Mouse (Mus musculus) limb, embryonic 12.5 days (tissue): ENCODE results near the gene Pi16. TPM values are rescaled to one million over a fixed set of nuclear protein-coding genes. Genes with fewer than 3 reads are reported as not detected.

Experiments used
- ATAC-seq: fragments of 200-750 bp; cut with Nextera tagmentation; 2 replicates; pipeline ENCODE4 v1.8.0; 2017; ENCODE audit warnings: low read depth, moderate TSS enrichment; ENCODE audit not compliant: insufficient number of reproducible peaks, insufficient read depth, low FRiP score, low TSS enrichment
- H3K27ac ChIP-seq: fragments of 300-500 bp; sonication (generic); 2 replicates; pipeline ENCODE4 v1.5.1; 2016; ENCODE audit warnings: mild to moderate bottlenecking, moderate library complexity
- H3K27me3 ChIP-seq: fragments of 300-500 bp; sonication (generic); 2 replicates; pipeline ENCODE4 v1.6.1; 2016; ENCODE audit warnings: mild to moderate bottlenecking, moderate library complexity
- H3K36me3 ChIP-seq: fragments of 300-500 bp; sonication (generic); 2 replicates; pipeline ENCODE4 v1.6.1; 2016; ENCODE audit warnings: mild to moderate bottlenecking, moderate library complexity
- H3K4me1 ChIP-seq: fragments of 300-500 bp; sonication (generic); replicated peaks from 2 replicates; pipeline ENCODE4 v1.6.1; 2016
- H3K4me2 ChIP-seq: fragments of 300-500 bp; sonication (generic); 2 replicates; pipeline ENCODE4 v1.6.1; 2016; ENCODE audit warnings: mild to moderate bottlenecking, moderate library complexity
- H3K4me3 ChIP-seq: fragments of 300-500 bp; sonication (generic); replicated peaks from 2 replicates; pipeline ENCODE4 v1.5.1; 2016; ENCODE audit warnings: mild to moderate bottlenecking
- H3K9ac ChIP-seq: fragments of 300-500 bp; sonication (generic); replicated peaks from 2 replicates; pipeline ENCODE4 v1.6.1; 2016; ENCODE audit warnings: mild to moderate bottlenecking, moderate library complexity
- H3K9me3 ChIP-seq: fragments of 300-500 bp; sonication (generic); 2 replicates; pipeline ENCODE4 v1.6.1; 2016; ENCODE audit warnings: mild to moderate bottlenecking, moderate library complexity
- WGBS: fragments of 180-500 bp; shearing (Covaris S2); methylation state at CpG from one replicate; pipeline ENCODE4 v1.1.7; 2016; 5-methylcytosine and 5-hydroxymethylcytosine counted together
- polyA plus RNA-seq: library from polyadenylated mRNA; unstranded; fragments of >200 nt; fragmentation: Nextera tagmentation; extraction: Ambion mirVana; gene quantifications from 2 replicates; pipeline ENCODE4 v1.2.1, GENCODE M21; 2016

The Pi16 gene
- polyA plus RNA-seq, 1 experiment from 2014 or later = 0.51 TPM

- H3K4me3 ChIP-seq = no peak overlapping the region
- peaks cover 13% of the 10 kb centered on the region for H3K27me3 ChIP-seq
- peaks cover 1% of the 10 kb centered on the region for H3K4me1 ChIP-seq
- H3K9ac ChIP-seq = peak overlapping the region; percentile 37; the same call in 1 of the 2 replicates
- 73% methylated on average over 4 of the region's 4 CpGs for WGBS
- H3K9me3 ChIP-seq = no peaks in the 10 kb centered on the region
- ATAC-seq = no peak
- peaks cover 73% of the 10 kb centered on the region for H3K36me3 ChIP-seq
- no peak overlapping the region for H3K27ac ChIP-seq
- no peak overlapping the region for H3K4me2 ChIP-seq
Measured at GRCm38 (mm10) chr17:29332186-29332685, 14.8 kb downstream of the Pi16 start.

DNA sequence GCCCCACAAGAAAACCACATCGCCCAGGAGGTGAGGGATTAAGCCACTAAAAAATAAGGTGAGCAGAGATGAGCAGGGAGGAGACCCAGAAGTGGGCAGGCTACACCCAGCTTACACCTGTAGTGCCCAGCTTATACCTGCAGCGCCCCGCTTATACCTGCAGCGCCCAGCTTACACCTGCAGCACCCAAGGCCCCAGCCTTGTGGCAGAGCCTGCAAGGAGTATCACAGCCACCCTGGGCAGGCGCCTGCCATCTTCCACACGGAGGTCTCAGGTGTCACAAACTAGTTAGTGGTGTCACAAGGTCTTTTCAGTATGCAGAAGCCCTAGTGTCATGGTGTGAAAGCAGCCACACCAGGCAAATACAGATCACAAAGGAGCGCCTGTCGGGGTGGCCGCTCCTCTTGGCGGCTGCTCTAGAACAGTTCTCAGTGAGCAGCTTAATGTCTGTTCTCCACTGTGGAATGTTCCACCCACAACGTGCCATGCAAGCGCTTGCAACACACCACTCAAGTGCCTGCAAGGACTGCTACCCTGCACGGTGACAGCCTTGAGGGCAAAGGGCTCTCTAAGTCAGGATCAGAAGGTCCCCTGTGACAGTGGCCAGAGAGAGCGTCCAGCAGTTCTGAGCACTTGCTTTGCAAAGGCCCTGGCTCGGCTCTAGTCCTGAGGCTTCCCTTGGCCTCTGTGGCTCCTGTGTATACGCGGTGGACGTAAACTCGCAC lies 18.9 kb downstream of the Pi16 start:
- ATAC-seq = no peak
- peaks cover 12% of the 10 kb centered on the region for H3K4me1 ChIP-seq
- no peak overlapping the region for H3K9ac ChIP-seq
- H3K27ac ChIP-seq = no peak overlapping the region
- H3K9me3 ChIP-seq = no peaks in the 10 kb centered on the region
- H3K4me2 ChIP-seq = no peak overlapping the region
- 93% methylated on average over 19 of the region's 19 CpGs for WGBS
- peaks cover 93% of the 10 kb centered on the region for H3K36me3 ChIP-seq
- H3K27me3 ChIP-seq = no peaks in the 10 kb centered on the region
- no peak overlapping the region for H3K4me3 ChIP-seq

DNA sequence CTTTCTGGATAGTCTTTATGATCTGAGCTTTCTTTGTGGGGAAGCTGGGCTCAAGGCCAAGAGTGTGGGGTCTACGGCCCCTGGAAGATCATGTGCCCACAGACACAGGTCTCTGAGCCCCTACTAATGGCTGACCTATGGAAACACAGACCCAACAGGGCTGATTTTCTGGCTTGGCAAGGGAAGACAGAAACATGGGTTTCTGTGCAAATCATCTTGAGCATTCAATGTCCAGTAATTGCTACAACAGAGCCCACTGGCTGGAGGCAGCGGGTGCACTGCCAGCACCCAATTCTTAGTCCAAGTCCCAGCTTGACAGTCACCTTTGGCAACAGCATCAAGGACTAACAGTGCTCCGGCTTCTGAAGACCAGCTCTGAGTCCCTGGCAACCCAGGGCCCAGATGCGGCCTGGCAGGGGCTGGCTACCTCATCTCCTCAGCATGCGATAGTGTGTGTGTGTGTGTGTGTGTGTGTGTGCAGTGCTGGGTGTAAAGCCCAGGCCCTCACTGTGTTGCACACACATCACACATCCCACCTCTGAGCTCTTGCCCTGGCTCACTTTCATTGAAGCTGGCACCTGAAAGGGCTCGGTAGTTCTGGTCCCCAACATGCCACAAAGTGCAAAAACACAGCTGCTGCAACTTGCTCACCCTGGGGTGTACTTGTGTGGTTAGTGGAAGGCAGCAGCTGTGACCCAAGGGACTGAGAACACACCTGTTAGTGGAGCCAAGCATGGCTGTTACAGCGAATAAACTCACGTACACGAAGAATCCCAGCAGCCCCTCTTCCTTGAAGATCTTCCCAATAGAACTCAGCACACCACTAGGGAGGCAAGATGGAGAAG lies 20.7 kb downstream of the Pi16 start:
- ATAC-seq = no peak
- peaks cover 30% of the 10 kb centered on the region for H3K4me1 ChIP-seq
- no peaks in the 10 kb centered on the region for H3K9me3 ChIP-seq
- no peak overlapping the region for H3K4me3 ChIP-seq
- WGBS = 91% methylated on average over 9 of the region's 9 CpGs
- H3K9ac ChIP-seq = no peak overlapping the region
- no peaks in the 10 kb centered on the region for H3K27me3 ChIP-seq
- no peak overlapping the region for H3K4me2 ChIP-seq
- no peak overlapping the region for H3K27ac ChIP-seq
- H3K36me3 ChIP-seq = peaks cover 89% of the 10 kb centered on the region

DNA sequence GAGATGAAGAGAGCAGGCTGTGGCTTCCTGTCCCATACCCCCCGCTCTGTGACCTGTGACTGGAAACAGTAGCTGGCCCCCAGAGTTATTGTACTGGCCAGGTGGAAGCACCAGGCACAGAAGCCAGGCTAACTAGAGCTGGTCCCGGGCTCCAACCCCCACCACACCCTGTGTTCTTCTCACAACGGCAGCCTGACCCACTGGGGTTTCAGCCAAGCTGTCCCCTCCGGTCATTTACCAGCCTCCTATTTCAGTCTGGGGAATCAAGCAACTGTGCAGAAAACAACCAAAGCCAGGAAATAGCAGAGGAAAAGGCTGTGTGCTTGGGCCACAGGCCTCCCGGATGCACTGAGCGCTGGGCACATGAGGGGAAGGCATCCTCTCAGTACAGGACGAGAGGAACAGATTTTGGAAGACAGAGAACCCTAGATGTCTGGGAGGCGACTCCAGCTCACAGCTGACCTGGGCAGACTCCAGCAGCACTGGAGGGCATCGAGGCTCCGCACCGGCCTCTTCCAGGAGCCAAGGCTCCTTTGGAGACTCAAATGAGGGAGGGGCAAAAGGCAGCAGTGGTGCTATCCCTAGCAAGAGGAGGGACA lies 21.8 kb downstream of the Pi16 start:
- Histone ChIP-seq H3K4me1 (peaks cover 31% of the 10 kb centered on the region), H3K9ac (no peak overlapping the region), H3K9me3 (no peaks in the 10 kb centered on the region), H3K27ac (peak overlapping the region; percentile 12; the same call in 1 of the 2 replicates), H3K27me3 (no peaks in the 10 kb centered on the region), H3K4me2 (no peak overlapping the region), H3K36me3 (peaks cover 89% of the 10 kb centered on the region), H3K4me3 (no peak overlapping the region)
- 88% methylated on average over 11 of the region's 11 CpGs for WGBS
- ATAC-seq = no peak

DNA sequence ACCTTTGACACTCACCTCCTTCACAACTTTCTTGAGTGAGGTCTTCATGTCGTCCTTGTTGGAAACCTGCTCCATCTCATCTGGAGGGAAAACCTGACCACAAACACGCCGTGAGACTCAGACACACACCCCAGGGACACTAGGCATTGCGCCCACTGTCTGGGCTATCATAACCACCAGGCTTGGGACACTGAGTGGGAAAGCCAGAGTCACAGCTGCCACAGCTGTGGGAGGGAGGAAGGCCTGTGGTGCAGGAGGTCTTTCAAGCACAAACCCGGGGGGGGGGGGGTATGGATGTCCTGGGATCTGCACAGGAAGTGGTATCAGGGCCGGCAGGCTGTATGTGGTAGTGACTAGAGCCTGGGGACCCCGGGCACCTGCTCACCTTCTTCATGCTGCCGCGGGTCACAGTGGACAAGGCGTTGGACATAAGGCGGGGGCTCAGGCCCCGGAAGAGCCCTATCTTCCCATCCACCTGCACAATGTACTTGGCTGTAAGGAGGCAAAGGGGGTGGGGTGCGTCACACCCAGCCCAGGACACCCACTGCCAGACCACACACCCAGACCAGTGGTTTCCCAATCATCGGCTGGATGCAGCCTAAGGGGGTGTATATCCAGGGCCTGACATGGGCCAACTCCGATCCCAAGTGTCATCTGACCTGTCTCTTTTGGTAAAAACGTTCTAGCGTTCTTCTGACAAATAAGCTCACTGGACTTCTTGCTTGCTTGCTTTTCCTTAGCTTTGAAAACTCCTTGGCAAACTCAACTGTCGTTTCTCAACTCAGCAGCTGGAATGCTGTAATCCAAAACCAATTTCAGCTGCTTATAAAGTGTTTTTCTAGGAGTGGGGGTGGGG lies 23.2 kb downstream of the Pi16 start:
- peak; percentile 29; the same call in 1 of the 2 replicates for ATAC-seq
- peaks cover 35% of the 10 kb centered on the region for H3K4me1 ChIP-seq
- peak overlapping the region; percentile 90 for H3K27ac ChIP-seq
- H3K36me3 ChIP-seq = peaks cover 83% of the 10 kb centered on the region
- 79% methylated on average over 18 of the region's 18 CpGs for WGBS
- H3K4me3 ChIP-seq = no peak overlapping the region
- H3K27me3 ChIP-seq = no peaks in the 10 kb centered on the region
- peak overlapping the region; percentile 37; the same call in 1 of the 2 replicates for H3K9ac ChIP-seq
- H3K4me2 ChIP-seq = peak overlapping the region; percentile 27
- H3K9me3 ChIP-seq = no peaks in the 10 kb centered on the region

DNA sequence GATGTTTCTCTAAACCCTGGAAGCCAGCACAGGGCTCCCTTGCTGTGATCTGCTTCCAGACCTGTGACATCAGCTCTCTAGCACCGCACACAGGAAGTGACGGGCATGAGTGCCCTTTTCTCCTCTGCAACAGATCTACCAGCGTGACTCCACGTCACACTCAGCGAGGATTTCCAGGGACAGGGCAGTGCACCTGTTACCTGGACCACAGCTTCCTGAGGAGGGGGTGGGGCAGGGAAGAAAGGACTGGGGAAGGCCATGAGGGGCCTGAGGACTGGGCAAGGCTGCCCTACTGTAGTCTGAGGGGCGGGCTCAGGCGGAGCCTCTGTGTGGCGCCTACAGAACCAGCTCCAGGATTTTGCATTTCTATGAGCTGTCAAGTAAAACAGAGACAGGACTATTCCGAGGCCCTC lies 24.1 kb downstream of the Pi16 start:
- Histone ChIP-seq H3K4me2 (peak overlapping the region; percentile 27), H3K36me3 (peaks cover 74% of the 10 kb centered on the region), H3K9me3 (no peaks in the 10 kb centered on the region), H3K9ac (no peak overlapping the region), H3K27me3 (no peaks in the 10 kb centered on the region), H3K4me1 (peaks cover 44% of the 10 kb centered on the region), H3K27ac (peak overlapping the region; percentile 90), H3K4me3 (no peak overlapping the region)
- peak; percentile 13 for ATAC-seq
- 24% methylated on average over 9 of the region's 9 CpGs for WGBS

DNA sequence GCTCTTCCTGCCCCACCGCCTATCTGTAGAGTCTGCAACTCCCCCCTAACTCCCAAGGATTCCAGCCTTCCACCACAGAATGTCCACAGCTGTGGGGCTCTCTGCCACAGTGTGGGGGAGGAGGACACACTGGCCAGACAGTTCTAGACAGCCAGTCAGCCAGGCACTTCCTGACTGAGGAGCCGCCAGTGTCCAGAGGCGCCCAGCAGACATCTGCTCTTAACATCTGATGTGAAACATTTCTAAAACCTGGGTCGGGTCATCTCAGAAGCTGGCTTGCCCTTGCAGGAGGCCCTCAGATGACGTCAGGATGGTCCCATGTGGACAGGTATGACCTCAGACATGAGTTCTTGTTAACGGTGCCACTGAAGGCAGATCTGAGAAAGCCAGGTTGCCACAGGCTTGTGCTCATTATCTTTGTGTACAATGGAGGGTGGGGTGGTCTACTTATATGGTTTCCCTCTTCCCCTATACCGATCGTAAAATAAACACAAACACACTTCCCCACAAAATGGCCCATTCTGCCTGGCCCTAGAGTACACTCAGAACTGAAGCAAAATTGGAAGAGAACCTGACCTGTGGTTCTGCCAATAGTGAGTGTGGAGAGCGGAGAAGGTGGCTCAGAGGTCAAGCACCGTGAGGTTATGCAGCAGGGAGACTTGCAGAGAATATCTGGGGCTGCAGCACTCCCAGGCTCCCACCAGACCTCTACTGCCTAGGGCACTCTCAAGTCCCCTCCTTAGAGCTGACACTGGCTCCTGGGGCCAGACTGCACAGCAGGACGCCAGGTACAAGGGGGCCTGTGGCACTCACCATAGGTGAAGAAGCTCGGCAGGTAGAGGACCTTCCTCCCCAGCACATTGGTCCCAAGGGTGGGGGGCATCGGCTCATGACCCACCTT lies 24.8 kb downstream of the Pi16 start:
- Histone ChIP-seq H3K4me2 (peak overlapping the region; percentile 27; the same call in 1 of the 2 replicates), H3K4me3 (no peak overlapping the region), H3K4me1 (peaks cover 45% of the 10 kb centered on the region), H3K36me3 (peaks cover 67% of the 10 kb centered on the region), H3K27me3 (no peaks in the 10 kb centered on the region), H3K9me3 (no peaks in the 10 kb centered on the region), H3K27ac (peak overlapping the region; percentile 90), H3K9ac (peak overlapping the region; percentile 28; the same call in 1 of the 2 replicates)
- 40% methylated on average over 13 of the region's 13 CpGs for WGBS
- ATAC-seq = peak; percentile 52

GRCm38 (mm10) chr17:29343241-29343640 lies 25.8 kb downstream of the Pi16 start:
- Histone ChIP-seq H3K9me3 (no peaks in the 10 kb centered on the region), H3K9ac (no peak overlapping the region), H3K36me3 (peaks cover 57% of the 10 kb centered on the region), H3K4me3 (no peak overlapping the region), H3K4me2 (no peak overlapping the region), H3K27ac (no peak overlapping the region), H3K4me1 (peaks cover 47% of the 10 kb centered on the region), H3K27me3 (no peaks in the 10 kb centered on the region)
- 90% methylated on average over 5 of the region's 5 CpGs for WGBS
- no peak for ATAC-seq

DNA sequence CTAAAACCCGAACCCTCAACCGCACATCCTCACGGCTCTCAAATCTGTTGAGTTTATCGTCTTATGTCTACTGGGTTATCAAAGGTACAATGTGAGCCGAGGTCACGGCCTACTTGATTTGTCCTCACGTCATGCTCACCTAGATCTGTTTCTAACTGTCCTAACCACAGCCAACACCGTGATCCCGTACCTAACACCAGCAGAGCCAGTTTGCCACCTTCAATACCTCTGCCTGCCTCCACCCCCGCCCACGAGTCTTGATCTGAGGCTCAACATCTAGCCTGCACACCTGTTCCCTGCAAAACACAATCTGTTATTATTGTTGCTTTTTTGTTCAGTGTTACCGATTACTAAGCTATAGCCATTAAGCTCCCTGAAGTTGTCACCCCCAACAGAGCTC lies 27.8 kb downstream of the Pi16 start:
- no peak overlapping the region for H3K27ac ChIP-seq
- no peak overlapping the region for H3K4me3 ChIP-seq
- no peak for ATAC-seq
- H3K4me2 ChIP-seq = 0 out of 2 replicates have a peak overlapping the region, but pooled peaks have one; percentile 73
- H3K4me1 ChIP-seq = peaks cover 52% of the 10 kb centered on the region
- H3K9me3 ChIP-seq = no peaks in the 10 kb centered on the region
- H3K36me3 ChIP-seq = peaks cover 37% of the 10 kb centered on the region
- H3K9ac ChIP-seq = no peak overlapping the region
- 90% methylated on average over 12 of the region's 12 CpGs for WGBS
- no peaks in the 10 kb centered on the region for H3K27me3 ChIP-seq
